Mouse (Mus musculus): ENCODE data around the gene Dapk2.

Dapk2 gene

DNA sequence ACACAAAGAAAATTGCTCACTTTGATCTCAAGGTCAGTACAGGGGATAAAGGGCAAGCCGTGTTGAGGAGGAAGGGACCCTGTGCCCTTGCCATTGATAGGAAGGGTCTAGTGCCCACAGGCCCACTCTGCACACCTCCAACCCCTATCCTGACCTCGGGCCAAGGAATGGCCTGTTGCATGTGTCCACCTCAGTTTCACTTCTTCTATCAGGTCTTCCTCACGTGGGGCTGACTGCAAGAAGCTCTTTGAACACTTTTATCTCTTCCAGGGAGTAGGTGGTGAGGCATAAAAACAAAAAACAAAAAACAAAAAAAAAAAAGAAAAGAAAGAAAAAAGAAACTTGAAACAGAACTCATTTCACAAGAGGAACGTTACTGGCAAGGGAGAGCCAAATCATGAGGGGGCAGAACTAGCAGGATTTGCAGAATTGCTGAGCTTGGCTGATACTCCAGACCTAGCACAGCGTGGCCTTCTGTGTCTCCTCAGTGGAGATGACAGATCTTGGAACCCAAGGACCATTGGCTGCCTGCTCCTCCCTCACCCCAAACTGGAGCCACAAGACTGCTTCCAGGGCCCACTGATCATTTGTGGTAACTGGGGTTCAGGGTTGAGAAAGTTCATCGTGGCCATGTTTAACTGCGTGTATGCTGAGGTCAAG, 73.9 kb downstream of the Dapk2 start:
- no peak for DNase-seq (ENCODE audit: low read depth, low spot score)

DNA sequence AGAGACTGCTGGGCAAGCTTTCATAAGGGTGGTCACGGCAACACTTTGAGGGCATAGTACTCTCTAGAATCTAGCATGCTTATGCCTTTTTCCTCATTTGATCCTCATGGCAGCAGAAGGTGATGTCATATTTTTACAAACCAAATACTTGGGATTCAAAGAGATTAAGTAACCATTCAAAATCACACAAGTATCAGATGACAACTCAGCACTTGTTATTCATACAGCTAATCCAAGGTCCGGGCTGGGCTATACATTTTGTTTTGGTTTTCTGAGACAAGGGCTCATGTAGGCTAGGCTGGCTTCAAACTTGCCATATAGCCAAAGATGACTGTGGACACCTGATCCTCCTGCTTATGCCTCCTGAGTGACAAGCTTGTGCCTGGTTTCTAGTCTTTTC, 78.6 kb downstream of the Dapk2 start:
- no peak for DNase-seq (ENCODE audit: low read depth, low spot score)

DNA sequence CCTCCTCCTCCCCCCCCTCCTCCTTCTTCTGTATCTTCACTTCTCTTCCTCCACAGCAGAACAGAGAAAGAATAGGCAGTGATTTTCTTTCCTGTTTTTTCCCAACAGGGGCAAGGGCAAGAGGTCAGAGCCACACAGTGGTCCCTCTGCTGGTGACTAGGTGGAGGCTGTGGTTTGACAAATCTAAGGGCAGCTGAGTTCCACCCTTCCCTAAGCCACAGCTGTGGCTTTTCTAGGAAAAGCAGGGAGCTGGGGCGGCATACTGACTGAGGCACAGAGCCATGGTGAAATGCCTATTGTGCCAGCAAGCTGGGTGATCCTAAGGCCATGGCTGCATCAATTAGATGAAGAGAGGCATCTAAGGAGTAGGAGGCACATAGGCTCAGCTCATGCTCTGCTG, 79.7 kb downstream of the Dapk2 start:
- peak; percentile 17 for DNase-seq (ENCODE audit: low read depth, low spot score)

DNA sequence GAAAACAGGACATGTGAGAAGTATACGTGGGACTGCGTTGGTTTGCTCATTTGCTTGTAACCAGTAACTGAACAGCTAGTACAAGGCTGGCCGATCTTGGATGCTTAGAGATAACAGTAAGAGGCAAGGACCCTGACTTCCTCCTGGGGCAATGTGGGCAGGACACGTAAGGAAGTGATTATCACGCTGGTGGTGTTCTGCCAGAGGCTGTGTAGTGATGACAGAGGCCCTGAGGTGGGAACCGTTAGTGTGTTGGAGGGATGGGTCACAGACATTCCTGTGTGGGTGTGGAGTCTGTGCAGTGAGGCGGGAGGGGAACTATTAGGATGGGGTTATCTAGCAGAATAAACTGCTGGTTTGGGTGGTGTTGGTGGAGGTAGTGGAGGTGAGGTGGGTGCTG, 81.2 kb downstream of the Dapk2 start:
- peak; percentile 26 for DNase-seq (ENCODE audit: low read depth, low spot score)

DNA sequence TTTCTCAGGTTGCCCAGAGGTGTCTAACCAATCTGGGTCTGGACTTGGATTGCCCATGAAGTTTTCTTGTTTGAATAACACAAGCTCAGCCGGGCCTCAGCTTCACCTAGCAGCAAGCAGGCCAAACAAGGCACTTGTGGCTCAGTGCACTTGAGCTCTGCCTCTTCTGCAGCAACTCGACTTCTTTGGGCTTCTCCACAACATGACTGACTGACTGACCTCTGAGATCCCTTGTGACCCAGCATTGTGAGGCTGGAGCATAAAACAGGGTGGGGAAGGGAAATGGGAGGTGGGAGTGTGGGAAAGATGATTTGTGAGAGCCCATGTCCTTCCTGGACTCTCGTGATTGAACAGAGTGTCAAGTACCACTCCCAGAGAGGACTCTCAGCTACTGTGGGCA, 81.7 kb downstream of the Dapk2 start:
- no peak for DNase-seq (ENCODE audit: low read depth, low spot score)

DNA sequence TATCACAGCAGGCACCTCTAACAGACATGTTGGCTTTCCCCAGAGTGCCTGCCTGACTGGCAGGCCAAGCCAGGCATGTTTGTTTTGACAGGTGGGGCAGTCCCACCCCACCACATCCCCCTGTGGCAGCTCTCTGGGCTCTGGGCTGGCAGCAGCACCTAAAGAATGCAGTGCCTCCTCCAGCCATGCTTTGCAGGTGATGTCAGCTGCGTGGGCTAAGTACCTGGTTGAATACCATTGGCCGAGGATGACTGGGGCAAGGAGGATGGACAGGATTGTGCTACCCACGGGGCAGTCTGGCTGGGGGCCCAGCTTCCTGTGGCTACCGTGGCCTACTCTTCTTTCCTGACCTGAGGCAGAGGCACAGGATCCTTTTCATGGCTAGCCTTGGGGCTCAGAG, 82.5 kb downstream of the Dapk2 start:
- DNase-seq (ENCODE audit: low read depth, low spot score), result no peak

DNA sequence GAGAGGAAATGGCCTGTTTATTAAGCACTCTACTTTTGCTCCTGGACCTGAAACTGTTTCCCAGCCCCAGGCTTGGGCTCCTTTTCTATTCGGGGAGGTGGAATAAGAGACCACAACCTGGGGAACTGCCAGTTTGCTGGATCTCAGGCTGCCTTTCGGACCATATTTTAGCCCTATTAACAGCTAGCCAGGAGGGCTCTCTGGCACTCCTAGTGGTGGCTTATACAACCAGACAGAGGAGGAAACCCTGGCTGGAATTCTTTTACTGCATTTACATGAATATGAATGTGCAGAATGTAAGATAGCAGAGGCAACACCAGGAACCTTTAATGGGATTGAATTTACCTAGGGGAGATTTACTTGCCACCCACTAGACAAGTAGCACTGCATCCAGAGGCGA, 83.0 kb downstream of the Dapk2 start:
- DNase-seq (ENCODE audit: low read depth, low spot score), result peak; percentile 59

DNA sequence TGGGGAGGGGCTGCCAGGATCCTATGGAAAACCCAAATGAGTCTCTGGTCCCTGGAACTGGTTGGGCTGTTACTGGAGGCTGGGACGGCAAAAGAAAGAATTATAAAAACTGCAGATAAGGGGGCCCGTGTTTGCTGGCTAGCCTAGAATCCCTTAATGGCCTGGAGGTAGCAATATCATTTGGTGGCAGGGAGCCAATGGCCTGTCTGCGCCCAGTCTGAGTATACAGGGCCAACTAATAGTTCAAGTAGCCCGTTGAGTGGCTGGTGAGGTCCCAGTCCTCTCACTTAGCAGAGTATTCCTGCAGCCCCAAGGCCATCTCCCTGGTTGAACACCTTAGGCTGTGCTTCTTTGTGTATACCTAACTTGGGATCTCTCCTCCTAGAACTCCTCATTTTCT, 83.7 kb downstream of the Dapk2 start:
- no peak for DNase-seq (ENCODE audit: low read depth, low spot score)

DNA sequence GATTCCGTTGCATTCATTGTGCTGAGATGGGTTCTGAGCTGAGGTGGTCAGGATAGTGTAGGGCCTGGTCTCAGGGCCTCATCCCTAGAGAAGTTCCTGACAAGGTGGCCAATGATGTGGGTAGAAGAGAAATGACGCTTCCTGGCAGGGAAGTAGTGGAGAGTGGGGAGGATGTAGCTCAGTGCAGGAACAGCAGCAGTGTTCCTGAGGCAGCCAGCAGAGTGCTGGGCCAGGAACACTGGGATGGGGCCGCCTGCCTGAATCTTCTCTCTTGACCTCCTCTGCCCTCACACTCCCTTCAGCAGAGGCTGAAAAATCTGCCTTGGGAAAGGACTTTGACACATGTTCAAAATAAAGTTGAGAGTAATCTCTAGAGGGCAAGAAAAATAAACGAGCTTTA, 85.2 kb downstream of the Dapk2 start:
- DNase-seq (ENCODE audit: low read depth, low spot score), result no peak

DNA sequence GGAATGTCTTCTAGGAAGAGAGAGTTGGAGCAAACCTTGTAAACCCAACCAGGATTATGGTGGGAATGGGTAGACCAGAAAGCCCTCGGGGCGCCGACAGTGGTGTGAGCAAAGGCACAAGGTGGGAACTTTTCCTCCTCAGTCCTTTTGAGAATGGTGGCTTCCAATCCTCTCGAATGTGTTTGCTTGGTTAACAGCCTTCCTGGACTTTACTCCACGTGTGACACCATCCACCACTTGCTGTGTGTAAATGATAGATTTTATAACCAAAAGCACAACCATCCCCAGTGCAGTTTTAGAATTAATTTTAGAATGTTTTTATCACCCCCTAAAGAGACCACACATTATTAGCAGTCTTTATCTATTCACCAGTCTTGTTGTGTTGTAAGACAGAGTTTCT, 86.1 kb downstream of the Dapk2 start:
- DNase-seq (ENCODE audit: low read depth, low spot score), result no peak

DNA sequence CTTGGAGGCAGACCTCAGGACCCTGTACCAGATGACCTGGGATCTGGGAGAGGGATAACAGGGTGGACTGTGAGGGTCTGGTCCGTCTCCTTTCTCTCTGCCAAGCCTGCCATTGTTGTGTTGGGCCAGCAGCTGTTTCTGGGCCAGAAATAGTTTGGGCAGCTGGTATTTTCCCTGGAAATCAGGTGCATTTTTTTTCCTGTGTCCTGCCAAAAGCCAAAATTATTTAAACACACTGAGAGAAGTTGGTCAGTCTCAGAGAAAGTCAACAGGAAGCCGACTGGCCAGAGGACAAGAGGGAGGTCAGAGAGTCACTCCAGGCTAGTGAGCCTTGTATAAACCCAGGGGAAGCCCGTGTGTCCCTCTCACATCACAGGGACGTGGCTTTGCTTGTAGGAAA, 87.7 kb downstream of the Dapk2 start:
- DNase-seq (ENCODE audit: low read depth, low spot score), result no peak

DNA sequence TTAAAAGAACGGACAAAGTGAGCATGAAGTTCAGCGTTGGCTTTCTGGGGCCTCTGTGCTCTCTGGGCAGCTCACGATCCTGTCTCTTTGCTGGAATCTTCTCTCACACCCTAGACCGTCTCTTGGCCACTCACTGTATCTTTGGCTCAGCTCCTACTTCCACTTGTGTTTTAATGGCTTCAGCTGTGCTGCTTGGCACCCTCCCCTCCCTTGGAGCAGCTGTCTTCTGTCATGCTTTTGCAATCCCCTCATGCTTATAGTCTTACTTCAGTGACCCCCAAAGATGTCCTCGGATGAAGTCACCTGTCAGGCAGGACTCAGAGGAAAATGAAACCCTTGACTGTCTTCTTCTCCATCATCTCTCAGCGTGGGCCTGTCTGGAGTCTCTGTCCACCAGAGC, 91.3 kb downstream of the Dapk2 start:
- DNase-seq (ENCODE audit: low read depth, low spot score), result no peak

DNA sequence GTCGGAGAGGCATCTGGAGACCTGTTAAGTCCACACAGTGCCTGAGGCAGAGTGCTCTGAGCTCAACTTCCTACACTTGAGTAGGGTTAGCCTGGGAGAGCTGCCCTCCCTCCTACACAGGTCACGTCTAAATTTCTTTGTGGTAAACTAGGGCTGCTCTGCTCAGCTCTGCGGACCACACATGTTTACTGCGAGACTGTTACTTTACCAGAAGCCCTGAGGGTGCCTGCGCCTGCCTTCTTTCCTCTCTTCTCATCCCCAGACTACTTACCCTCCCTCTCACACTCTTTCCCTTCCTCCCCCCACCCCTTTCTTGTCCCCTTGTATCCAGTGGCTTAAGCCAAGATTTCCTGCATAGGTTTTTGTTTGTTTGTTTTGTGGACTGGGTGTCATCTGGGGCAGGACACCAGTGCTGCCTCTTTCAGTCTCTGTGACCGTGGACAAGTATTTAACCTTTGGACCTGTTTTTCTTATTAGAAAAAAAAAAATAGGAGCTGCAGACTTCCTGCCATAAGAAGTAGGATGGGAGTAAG, 93.2 kb downstream of the Dapk2 start:
- no peak for DNase-seq (ENCODE audit: low read depth, low spot score)

DNA sequence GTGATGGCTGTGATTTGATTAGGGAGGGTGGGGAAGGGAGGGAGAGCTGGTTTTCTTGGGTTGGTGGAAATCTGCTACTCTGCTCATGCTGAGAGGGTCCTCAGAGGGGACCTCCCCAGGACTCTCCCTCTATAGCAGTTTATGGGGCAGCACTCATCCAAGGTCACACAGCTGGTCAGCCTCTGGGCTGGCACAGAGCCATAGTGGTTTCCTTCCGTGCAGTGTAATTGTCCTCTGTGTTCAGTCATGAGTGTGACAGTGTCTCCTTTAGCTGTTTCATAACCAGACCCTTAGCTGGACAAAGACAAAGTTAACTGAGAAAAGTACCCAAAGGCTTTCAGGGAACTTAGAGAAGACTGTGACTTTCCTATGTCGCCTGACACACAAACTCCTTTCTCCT, 103.7 kb downstream of the Dapk2 start:
- no peak for DNase-seq (ENCODE audit: low read depth, low spot score)

DNA sequence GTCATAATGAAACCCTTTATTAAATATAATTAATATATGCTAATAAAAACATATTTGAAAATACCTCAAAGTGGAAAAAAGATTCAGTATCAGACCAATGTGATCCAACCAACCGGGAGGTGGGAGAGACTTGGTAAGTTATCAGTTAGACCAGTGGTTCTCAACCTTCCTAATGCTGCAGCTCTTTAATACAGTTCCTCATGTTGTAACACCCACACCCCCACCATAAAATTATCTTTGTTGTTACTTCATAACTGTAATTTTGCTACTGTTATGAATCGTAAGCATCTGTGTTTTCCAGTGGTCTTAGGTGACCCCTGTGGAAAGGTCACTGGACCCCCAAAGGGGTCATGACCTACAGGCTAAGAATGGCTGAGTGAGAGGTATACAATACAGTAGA, 105.7 kb downstream of the Dapk2 start:
- DNase-seq (ENCODE audit: low read depth, low spot score), result no peak

DNA sequence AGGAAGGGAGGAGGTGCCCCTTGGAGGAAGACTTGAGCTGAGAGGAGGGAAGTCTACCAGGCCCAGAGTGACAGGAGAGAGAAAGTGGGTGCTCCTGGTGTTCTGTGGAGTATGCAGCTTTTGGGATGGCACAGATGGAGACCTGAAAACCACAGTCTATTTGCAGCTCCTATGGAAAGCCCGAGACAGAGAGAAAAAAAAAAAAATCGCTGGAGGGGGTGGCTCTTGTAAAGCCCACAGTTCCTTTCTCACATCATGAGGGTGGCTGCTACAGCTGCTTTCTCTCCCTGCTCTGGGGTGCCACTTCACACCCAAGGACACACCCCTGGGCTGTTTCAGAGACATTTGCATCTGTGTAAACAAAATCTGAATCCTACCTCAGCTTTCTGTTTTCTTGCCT, 107.6 kb downstream of the Dapk2 start:
- DNase-seq (ENCODE audit: low read depth, low spot score), result no peak

DNA sequence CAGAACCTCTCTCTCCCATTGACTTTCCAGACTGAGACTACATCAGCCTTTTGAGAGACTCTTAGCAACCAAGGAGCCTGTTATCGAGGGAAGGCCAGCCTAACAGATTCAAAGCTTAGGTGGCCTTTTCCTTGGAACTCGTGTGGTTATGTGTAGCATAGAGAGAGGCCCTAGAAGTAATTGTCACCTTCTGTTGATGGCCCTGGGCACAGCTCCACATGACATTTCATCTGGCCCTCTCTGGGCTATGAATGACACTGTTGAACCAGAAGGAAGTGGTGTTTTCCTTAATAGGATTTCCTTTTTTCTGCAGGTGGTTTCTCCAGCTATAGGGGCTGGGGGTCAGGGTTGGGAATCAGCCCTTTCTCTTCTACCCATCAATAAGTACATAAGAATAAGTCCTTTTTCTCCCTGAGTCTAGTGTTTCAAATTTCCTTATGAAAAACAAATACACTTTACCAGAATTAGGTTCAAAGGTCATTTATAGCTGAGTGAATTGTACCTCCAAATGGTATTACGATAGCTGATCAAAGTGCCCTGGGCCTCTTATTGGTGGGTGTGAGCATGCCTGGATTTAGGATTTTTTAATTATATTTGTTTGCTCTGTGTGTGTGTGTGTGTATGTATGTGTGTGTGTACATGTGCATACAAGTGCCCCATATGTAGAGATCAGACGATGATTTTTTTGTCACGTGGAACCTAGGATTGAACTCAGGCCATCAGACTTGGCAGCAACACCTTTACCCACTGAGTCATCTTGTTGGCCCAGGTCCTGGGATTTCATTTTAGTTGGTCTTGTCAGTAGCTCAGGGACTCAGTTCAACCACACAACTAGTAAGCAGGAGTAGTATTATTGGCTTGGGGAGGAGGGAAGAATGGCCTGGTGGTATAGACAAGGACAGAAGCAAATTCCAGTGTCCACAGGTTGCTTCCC, 108.5 kb downstream of the Dapk2 start:
- no peak for DNase-seq (ENCODE audit: low read depth, low spot score)

DNA sequence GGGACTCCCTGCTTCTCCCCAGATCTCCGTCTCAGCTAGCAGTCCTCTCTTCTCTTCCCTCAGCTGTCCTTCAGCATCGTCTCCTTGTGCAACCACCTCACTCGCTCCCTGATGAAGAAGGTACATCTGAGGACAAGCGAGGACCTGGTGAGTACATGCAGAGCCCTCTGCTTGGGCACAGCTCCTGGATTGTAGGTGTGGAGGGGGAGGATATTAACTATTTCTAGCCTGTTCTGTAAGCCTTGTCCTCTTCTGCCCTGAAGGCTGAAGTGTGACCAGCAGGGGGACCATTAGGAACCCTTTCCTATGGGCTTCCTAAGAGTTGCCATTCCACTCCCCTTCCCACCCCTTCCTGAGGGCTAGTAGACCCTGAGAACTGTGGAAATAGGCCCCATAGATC, 110.8 kb downstream of the Dapk2 start:
- no peak for DNase-seq (ENCODE audit: low read depth, low spot score)

DNA sequence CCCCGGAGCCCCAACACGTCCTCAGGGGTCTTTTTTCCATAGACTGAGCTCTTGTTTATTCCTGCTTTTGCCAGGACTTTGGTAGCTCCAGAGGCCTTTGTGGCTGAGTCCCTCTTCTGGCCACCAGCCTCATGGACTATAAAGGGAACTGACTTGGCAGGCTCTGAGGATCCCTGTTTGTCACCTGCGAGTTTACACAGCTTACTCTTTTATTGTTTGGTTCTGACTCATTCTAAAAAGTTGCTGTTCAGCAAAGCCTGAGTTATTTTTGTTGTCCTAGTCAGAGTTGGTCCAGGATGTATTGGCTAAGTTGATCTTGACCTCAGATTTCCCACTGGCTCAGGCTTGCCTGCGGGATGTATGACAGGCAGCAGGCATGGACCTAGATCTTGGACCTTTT, 112.0 kb downstream of the Dapk2 start:
- DNase-seq (ENCODE audit: low read depth, low spot score), result no peak

DNA sequence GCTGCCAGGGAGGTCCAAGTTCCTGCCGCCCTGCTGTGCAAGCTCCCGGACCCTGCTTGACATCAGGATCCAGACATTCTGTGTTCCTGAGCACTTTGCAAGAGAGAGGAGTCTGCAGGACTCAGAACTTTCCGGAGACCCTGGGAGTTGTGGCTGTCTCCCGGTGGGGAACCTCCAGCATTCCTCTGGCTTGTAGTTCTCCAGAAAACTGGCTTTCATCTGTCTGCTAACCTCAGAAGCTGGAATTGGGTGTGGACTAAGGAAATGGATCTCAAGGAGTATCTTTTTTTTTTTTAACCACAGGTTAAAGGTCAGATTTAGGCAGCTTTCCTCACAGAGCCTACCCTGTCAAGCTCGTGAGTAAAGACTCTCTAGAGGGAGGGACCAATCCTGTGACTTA, 113.7 kb downstream of the Dapk2 start:
- DNase-seq (ENCODE audit: low read depth, low spot score), result peak; percentile 54

DNA sequence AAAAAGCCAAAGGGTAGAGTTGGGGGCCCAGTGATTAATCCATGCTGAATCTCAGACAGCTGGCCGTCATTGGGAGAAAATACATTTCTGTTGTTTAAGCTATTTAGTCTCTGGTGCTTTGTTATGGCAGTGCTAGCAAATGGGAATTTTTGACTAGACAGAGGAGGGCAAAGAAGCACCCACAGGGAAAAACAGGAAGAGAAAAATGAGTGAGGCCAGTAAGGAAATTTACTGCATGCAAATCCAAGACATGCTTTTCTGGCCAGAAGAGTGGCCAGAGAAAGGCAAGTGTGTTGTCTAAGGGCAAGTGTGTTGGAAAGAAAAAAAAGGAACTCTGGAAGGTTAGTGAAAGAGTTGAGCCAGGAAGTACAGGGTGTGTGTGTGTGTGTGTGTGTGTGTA, 115.6 kb downstream of the Dapk2 start:
- DNase-seq (ENCODE audit: low read depth, low spot score), result no peak

DNA sequence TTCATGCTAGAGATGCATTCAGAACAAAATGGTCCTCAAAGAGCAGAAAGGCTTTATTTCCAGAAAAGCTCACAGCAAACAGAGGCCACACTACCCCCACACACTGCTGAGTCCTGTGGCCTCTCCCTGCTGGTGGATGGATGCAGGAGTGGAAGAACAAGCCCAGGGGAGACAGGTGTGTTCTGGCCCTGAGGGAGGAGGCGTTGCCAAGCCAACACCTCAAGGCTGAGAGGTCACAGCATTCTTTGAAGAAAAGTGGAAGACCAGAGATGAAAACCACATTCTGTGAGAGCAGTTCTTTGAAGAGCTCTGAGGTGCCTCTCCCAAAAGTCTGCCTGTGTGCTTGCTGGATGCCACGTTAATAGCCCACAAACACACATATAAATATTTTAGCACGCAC, 116.6 kb downstream of the Dapk2 start:
- DNase-seq (ENCODE audit: low read depth, low spot score), result peak; percentile 15

All from ZHBTc4 (cell line).